Mouse (Mus musculus): ENCODE results near the gene Scnn1b. TPM values are rescaled to one million over a fixed set of nuclear protein-coding genes. Genes with fewer than 3 reads are reported as not detected.

Gene Scnn1b
- not detected for total RNA-seq (2023)

GRCm38 (mm10) chr7:121864858-121865585 is at the start of gene Scnn1b:
Scnn1b (plus strand) TSS chr7:121865038.

Other genes with a start within 250 kb of the Scnn1b start
- gene Usp31, start 157.8 kb upstream of the Scnn1b start, total RNA-seq (2023), result 1 to 10 TPM; 4.0 to 5.0 TPM
- not detected for gene Scnn1g, start 130.6 kb upstream of the Scnn1b start, total RNA-seq (2023)
- 10 to 100 TPM; 10.7 to 11.5 TPM for gene Cog7, start 116.7 kb downstream of the Scnn1b start, total RNA-seq (2023)
- 10 to 100 TPM; 15.6 to 19.8 TPM for gene Gga2, start 156.2 kb downstream of the Scnn1b start, total RNA-seq (2023)
- gene Ubfd1, start 202.1 kb downstream of the Scnn1b start, total RNA-seq (2023), result 10 to 100 TPM; 11.9 to 14.6 TPM
- 1 to 10 TPM; 1.2 to 1.5 TPM for gene Ears2, start 202.2 kb downstream of the Scnn1b start, total RNA-seq (2023)
- gene Ndufab1, start 236.8 kb downstream of the Scnn1b start, total RNA-seq (2023), result 10 to 100 TPM; 61.9 to 67.2 TPM